Mouse (Mus musculus) embryo, embryonic 11.5 days (tissue): ENCODE data around the gene Slc22a21.
A peak's percentile ranks its signal among the peaks of the same experiment; 100 is the strongest.
"Not testable (repeated sequence)": the region's sequence is repeated elsewhere in the genome, so short reads cannot be mapped to it uniquely, and the experiment has no call there.

Source experiments
- DNase-seq: peaks from one replicate; pipeline ENCODE4 v3.0.0-alpha.2; 2012; ENCODE audit warnings: low read depth, low spot score

The Slc22a21 gene

DNA sequence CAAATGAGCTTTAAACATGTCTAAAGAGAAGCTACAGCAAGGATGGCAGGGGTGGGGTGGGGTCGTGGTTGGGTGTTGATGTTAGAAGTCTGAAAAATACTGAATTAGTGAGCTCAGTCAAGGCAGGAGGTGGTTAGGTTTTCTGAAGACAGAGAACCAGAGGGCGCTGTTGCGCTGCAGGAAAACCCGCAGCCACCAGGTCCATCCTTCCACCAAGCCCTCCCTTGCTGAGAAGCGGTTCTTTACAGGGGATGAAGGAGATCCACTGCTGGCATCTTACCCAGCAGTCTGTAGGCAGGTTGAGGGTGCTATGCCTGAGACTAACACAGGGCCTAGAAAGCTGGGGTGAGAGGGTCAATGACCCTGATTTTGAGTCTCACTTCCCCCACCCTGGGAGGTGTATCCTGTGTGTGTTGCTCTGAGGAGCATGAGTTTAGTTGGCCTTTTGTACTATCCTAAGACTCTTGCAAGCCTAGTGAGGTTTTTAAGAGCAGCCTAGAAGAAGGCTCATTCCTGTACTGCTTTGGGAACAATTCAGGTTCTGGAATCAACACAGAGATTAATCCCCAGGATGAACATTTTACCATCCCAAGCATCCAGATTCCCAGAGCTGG, 22.1 kb upstream of the Slc22a21 start:
- peak; percentile 56 for DNase-seq

DNA sequence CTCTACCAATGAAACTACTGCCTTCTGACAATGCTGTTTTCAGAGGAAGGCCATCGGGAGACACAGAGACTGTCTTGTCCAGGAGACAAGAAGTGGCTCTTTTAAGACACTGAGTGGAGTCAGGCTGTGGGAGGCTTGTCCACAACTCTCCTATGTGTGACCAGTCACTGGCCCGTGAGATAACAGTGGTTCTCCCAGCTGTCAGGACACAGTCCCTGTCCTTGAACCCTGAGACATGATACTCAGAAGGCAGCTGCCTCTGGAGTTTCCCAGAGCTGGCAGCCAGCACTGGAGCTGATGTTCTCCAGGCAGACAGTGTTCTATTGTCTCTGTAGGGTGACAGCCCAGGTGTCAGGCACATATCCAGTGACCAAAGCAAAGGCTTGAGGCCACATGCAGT, 17.5 kb upstream of the Slc22a21 start:
- DNase-seq: no peak

DNA sequence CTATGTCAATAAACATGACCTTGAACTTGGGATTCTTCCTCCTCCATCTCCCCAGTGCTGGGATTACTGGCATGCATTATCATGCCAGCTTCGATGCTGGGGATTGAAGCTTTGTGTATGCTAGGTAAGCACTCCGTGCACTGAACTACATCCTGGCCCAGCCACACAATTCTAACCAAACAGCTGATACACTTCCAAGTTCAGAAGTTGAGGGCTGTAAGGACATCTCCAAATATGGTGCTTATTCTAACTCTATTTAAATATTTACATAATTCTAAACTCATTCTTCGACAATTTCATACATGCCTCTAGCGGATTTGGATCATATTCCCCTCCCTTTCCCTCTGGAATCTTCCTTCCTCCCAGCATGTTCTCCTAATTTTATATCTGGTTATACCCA, 12.1 kb upstream of the Slc22a21 start:
- DNase-seq: no peak

GRCm38 (mm10) chr11:53989232-53989631, 9.1 kb upstream of the Slc22a21 start:
- DNase-seq: no peak

GRCm38 (mm10) chr11:53988081-53988480, 7.9 kb upstream of the Slc22a21 start:
- DNase-seq: no peak

DNA sequence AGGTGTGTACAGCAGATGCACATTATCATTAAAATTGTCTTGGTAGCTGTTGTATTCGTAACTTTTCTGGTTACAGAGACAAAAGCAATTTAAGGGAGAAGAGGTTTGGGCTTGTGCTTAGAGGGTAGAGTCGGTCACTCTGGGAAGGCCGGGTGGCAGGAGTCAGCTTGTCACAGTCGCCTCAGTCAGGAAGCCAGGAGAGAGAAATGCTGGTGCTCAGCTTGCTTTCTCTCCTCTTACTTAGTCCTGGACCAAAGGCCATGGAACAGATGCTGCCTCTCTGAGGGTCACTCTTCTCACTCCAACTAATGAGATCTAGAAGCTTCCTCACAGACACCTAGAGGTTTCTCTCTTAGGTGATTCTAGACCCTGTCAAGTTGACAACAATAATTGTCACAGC, 1.3 kb upstream of the Slc22a21 start:
- DNase-seq: no peak

DNA sequence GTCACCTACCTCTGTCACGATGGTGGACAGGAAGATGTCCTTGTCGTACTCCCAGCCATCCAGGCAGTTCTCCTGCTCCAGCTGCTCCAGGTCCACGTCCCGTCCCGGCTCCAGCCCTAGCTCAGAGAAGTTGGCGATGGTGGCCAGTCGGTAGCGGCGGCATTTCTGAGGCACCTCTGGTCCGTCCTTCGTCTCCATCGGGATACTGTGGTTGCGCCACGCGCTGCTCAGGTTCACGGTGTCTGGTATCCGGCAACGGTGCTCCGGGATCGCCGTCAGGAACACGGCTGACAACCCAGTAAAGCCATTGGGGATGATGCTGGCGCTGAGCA, 710 bp downstream of the Slc22a21 start:
- not testable (repeated sequence) for DNase-seq

DNA sequence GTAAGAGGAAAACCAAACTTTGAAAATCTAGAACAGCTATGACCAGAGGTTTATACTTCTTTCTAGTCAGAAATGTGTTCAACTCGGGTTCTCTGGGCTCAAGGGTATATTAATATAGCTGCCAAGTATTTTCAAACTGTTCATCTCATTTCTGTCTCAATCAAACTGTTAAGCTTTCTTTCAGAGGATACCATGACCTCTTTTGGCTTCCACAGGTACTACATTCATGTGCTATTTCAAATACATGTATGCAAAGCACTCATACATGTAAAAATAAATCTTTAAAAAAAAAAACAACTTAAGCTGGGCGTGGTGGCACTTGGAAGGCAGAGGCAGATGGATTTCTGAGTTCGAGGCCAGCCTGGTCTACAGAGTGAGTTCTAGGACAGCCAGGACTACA, 2.5 kb downstream of the Slc22a21 start:
- no peak for DNase-seq

DNA sequence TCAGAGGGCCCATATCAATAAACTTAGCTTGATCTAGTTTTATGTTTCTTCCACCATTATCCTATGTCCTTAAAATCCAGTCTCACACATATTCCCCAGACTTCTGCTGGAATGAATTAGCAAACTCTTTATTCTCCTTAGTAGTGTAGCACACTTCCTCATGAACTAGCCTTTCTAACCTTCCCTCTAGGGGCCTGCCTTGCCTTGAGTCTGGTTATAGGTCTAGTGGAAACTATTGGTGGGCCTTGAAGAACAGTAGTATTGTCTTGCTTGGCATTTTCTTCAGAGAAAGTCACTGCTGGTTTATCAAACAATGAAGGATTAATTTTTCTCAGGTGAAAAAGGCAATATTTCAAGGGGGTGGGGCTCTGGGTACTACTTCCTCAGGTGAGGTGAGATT, 4.6 kb downstream of the Slc22a21 start:
- DNase-seq: no peak

DNA sequence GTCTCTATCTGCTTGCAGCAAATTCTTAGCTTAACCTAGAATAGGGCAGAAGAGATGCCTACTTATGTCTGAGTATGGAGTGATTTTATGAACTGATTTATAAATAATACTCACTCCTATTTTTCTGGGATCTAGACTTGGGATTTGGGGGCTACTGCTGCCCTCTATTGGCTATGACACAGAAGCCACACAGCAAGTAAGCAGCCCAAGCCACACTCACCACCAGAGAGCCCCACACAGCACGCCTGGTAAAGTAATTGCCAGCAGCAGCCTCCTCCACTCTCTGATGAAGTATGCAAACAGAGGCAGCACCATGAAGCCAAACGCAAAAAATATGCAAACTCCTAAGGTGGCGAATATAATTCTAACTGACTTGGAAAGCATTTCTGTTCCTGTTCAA, 21.1 kb downstream of the Slc22a21 start:
- DNase-seq: no peak

DNA sequence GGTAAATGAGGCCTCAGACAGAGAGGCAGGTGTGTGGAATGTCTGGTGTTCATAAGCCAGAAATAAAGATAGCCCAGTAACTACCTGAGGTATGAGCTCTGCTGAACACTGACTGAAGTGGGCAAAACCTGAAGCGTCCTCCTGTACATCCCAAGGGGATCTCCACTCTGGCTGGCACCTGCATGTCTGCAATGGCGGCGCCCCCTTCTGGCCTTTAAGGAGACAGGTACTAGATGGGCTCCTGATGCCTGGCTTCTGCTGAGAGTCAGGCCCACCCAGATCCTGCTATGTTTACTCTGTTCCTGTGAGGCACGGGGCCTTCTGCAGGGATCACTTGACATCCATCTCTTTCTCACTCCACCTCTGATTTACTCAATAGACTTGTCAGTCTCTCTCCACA, 22.0 kb downstream of the Slc22a21 start:
- not testable (repeated sequence) for DNase-seq

DNA sequence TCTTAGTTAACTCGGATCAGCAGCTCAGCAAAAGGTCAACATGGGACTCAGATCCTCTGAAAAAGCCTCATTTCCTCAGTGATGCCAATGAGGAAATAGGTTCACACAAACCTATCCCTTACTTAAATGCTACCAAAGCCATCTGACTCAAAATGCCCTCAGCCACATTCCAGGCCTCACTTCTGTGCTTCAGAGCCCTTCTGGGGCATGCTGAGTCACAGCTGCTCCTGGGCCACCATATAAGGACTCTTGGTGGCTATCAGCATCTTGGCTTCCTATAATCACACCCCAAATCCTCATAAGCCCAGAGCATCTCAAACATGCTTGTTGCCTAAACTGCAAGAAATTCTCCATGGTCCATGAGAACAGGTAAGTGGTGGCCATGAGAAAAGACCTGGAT, 23.5 kb downstream of the Slc22a21 start:
- no peak for DNase-seq

GRCm38 (mm10) chr11:53954653-53955052, 25.5 kb downstream of the Slc22a21 start:
- no peak for DNase-seq

DNA sequence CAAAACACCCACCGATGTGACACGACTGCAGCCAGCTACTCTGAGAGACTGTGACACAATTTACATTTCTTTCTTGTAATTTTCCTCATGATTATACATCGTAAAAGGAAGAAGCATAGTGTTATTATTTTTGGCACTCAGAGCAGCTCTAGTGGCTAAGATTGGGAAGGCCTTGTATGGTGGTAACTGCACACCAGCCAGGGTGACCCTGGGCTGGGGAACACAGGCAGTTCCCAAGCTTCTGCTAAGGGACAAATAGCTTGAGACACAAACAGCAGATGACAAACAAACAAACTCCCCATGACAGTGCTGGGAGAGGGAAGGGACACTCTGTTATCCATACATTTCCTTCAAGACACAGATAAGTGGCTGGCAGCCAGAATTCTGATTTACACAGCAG, 30.0 kb downstream of the Slc22a21 start:
- not testable (repeated sequence) for DNase-seq

DNA sequence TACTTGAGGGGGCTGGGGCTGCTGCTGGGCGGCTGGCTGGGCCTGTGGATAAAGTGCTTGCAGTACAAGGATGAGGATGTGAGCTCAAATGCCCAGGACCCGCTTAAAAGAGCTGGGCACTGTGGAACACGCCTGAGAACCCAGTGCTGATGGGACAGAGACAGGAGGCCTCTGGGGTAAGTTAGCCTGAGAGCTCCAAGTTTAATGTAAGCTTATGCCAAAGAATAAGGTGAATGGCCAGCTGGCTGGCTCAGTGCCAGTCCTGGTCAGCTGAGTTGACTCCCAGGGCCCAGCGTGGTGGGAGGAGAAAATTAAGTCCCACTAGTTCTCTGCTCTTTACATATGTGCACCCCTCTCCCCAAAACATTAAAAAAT, 48.2 kb downstream of the Slc22a21 start:
- DNase-seq: not testable (repeated sequence)

GRCm38 (mm10) chr11:53931091-53931943, 48.8 kb downstream of the Slc22a21 start:
- peak; percentile 51 for DNase-seq

DNA sequence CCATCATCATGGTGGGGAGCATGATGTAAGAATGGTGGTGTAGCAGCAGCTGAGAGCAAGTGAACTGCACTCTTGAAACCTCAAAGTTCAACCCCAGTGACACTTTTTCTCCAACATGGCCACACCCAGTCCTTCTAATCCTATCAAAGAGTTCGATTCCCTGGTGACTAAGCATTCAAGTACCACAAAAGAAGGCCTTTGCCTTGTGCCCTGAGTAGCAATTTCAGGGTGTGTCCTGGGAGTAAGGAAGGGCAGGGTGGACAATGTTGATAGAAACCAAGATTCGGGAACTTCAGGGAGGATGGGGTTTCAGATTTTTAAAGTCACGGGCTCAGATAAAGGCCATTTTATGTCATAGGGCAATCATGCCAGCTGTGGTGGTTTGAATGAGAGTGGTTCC, 50.4 kb downstream of the Slc22a21 start:
- no peak for DNase-seq

DNA sequence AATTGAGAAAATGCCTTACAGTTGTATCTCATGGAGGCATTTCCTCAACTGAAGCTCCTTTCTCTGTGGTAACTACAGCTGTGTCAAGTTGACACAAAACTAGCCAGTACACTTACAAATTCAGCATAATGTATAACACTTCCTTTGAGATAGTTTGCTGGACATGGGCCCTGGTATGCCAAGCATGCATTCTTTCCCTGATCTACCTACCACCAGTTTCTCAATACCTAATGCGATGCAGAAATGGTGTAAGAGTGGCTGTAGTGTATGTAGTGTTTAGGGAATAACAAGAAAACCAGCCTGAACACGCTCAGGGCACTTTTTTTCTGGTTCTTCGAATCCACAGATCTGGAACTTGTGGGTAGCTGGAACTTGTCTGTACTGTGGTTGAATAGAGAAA, 51.5 kb downstream of the Slc22a21 start:
- no peak for DNase-seq

DNA sequence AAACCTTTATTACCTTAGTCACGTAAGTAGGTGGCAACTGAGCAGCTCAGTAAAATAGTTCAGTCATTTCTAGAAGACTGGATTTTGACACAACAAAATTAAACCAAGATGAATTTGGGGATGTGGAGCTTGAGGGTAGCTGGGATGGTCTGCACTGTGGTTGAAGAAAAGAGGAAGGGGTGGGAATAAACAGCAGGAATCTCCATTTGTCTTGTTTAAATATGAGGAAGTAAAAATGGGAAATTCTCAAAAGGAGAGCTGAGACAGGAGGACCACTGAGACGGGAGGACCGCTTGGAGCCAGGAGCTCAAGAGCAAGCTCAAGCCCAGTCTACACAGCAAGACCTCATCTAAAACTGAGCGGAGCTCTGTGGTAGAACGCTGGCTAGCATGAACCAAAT, 53.8 kb downstream of the Slc22a21 start:
- no peak for DNase-seq

DNA sequence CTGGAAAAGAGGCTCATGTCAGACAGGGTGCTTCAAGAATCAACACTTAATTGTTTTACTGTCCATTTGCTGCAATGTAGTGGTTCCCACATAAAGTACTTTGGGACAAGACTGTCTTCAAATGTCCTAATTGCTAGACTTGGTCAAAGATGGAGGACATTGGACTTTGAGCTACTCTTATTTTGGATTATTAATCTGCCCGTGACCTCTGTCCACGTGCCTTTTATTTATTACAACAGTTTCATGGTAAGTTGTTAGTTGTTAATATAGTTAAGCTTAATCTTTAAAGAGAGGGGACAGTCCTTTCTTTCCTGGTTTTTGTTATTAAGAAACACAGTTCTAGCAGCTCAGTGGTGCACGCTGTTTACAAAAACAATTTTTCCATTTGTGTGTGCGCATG, 61.3 kb downstream of the Slc22a21 start:
- no peak for DNase-seq

DNA sequence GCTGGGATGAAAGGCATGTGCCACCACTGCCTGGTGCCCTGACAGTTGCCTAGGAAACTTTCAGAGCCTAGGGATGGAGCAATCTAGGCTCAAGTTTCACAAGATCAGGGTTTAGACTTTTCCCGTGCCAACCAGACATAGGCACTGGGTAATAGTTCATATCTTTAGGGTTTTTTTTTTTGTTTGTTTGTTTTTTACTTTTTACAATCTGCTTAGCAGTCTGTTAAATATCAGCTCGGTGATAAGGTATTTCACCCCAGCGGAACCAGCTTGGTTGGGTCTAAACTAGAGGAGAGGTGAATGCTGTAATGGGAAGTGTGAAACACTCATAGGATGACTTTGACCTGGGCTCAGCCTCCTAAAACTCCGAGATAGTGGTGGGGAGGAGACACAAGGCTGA, 69.1 kb downstream of the Slc22a21 start:
- no peak for DNase-seq

DNA sequence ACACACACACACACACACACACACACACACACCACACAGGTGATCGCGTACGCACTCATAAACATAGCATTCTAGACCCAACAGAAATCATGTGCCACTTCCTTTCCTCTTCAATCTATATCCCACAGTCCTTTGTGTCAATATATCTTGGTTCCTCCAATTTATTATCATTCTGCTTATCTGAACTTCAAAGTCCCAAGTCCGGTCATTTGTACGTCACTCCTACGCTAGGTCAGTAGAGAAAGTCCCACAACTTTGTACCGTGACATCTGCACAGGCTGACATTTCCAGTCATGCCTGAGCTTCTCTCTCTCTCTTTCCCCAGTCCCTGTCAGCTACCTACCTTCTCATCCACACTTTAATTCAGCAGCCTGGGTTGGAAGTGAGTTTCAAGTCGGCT, 71.4 kb downstream of the Slc22a21 start:
- DNase-seq: no peak

DNA sequence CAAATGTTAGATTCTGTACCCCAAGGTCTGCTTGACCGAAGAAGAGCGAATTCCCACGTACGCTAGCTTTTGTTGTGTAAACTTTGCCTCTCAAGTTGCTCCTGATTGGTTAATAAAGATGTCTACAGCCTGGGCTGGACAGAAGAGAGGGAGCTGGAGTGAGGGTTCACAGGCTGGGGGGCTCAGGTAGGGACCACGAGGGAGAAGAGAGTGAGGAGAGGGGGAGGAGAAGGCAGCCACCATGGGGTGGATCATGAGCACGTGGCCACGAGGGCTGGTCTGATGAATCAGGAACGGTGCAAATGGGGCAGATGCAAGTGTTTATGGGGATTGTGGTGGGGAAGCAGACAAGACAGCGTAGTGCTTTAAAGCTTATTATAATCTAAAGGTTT, 75.6 kb downstream of the Slc22a21 start:
- DNase-seq: no peak
